Mouse (Mus musculus): ENCODE measurements around the gene Ddx49.

Gene Ddx49

DNA sequence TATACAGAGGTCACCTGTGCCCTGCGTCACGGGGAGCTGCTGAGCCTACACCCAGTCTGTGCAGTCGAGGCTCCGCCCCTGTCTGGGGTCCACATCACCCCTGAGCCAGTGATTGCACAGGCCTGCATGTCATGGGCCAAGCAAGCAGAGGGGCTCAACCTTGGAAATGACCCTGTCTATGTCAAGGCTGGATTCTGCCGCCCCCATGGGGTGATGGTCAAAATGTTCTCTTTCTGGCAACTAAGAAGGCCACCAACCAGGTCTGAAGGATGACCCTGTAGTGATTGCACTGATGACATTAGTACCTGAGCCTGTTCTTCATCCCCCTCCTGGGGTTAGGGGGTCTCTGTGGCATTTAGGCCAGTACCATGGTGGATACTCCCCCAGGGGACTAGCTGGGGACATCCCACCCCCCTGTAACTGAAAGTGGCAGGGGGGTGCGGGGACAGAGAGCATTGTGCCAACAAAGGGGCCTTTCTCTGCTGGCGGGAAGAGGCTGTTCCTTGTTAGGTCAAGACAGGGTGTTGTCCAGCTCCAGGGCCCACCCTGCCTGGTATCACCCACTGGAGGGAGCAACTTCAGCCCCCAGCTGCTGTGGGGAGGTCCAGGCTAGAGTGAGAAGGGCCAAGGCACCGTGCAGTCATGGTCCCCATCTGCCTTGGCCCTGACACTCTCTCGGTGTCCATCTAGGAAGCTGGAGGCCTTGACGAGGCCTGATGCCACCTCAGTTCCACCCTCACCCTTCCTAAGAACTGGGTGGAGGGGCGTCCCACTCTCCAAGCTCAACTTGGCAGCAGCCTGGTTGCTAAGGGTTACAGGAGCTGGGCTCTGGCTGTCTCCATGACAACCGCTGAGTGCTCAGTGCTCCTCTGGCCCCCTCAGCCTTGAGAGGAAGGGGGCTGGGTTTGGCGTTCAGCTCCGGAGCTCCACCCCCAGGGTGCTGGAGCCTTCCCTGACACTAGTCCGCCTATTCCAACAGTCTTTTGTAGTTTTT, 14.5 kb upstream of the Ddx49 start:
- DNase-seq (ENCODE audit: low read depth, low spot score), result peak; percentile 95

DNA sequence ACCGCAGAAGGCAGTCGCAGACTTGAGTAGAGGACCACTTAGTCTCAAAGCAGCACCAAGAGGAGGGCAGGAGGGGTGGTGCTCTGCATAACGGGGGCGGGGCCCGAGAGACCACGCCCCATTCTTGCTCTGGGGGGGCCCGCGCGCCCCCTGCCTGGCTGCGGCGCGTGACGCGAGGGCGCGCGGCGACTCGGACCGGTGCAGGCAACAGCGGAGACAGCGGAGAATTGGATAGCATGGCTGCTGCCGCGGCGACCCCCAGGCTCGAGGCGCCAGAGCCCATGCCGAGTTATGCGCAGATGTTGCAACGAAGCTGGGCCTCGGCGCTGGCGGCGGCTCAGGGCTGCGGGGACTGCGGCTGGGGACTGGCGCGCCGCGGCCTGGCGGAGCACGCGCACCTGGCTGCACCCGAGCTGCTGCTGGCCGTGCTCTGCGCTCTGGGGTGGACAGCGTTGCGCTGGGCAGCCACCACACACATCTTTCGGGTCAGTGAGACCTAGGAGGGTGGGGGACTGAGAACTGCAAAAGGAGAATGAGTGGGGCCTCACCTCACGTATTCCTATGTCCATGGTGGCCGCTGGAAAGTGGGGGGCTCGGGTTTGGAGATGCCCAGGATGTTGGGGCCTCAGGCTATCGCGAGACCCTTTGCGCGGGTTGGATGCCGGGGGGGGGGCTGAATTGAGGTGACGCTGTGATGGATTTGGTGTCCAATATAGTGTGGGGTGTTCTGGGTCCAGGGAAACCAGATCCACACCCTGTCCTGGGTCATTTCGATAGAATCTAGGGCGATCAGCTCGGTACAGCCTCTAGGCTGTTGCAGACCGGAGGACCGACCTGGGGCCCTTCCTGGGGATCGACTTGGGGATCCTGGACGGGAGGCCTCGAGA, 13.6 kb upstream of the Ddx49 start, which contains the start of gene Cers1:
Gene Cers1 (plus strand): TSS at position 152 of the 887 bp plus-strand sequence.
- peak; percentile 60 for DNase-seq (ENCODE audit: low read depth, low spot score)

DNA sequence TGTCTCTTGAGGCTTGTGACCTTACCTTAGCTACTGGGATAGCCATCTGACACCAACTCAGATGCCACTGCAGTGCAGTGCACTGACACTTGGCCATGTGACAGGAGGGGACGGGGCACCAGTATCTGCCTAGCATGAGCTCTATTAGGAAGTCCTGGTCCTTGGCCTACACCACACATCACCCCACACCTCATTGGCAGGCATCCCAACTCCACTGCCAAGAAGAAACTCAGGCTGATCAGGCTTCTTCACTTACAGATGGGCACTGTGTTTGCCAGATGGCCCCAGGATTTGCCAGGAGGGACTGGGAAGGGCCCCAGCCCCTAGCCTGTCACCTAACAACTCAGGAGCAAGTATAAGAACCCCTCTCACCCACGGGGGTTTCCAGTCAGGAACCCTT, 11.1 kb upstream of the Ddx49 start:
- no peak for DNase-seq (ENCODE audit: low read depth, low spot score)

DNA sequence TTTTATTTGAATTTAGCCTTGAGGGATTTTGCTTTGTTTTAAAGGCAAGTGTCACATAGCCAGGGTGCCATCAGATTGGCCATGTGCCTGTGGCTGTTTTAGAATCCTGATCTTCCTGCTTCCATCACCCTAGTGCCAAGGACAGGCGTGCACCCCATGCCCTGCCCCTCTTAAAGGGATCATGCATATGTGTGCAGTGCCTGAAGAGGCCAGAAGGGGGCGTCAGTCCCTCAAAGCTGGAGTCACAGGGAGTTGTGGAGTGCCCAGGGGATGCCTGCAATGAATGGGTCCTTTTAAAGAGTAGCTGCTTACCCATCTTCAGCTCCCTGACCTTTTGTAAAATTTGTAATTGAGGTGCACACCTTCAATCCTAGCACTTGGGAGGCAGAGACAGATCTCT, 7.0 kb upstream of the Ddx49 start:
- peak; percentile 71 for DNase-seq (ENCODE audit: low read depth, low spot score)

DNA sequence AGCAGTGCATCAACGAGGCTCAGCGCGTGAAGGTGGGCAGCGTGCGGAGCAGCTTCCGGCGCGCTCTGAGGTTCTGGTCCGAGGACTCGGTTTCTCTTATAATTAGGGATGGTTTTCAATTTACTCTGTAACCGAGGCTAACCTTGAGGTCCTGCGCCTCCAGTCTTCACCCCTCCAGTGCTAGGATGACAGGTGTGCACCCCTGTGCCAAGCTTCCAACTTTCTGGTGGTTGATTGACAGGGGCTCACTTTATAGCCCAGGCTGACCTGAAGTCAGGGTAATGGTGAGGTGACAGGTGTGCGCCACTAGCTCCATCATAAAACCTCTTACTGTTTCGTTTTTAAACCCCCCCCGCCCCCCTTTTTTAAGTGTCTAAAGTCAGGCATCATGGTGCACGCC, 612 bp upstream of the Ddx49 start:
- no peak for DNase-seq (ENCODE audit: low read depth, low spot score)

DNA sequence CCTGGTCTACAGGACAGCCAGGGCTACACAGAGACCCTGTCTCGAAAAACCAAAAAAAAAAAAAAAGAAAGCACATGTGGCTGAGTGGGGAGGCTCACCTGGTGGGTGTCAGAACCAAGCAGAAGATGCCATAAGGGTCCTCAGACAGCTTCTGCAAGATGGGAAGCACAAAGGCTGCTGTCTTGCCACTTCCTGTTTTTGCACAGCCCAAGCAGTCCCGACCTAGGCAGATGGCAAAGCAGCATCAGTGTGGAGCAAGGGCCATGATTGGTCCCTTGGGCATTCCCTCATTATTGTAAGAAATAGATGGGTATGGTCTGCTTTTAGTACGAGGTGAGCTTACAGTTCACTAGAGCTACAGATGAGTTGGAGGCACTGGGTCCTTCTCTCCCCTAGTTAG, 1.4 kb downstream of the Ddx49 start:
- no peak for DNase-seq (ENCODE audit: low read depth, low spot score)

DNA sequence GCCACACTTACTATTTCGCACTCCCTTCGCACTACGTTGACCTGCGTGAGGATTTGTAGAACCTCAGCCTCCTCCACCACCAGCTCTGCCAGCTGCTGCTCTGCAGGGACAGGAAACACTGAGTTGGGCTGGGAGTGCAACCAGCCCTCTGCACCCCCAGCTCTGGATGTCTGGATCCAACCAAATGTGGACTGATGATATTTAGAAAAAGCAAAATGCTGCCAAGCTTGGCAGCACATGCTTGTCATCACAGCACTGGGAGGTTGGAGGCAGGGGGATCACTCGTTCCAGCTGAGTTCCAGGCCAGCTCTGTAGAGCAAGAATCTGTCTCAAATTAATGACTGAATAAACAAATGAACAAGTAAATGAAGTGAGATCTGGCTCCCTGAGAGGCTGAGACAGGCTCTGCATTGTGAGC, 8.3 kb downstream of the Ddx49 start:
- DNase-seq (ENCODE audit: low read depth, low spot score), result no peak

DNA sequence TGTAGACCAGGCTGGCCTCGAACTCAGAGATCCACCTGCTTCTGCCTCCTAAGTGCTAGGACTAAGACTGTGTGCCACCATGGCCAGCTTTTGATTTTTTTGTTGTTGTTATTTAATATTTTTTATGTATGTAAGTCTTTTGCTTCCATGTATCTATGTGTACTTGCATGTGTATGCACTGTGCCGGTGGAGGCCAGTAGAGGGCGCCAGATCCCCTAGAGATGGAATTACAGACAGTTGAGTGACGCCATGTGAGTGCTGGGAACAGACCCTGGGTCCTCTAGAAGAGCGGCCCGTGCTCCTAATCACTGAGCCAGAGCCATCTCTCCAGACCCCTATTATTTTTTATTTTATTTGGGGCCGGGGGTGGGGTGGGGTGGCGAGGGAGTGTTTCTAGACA, 15.6 kb downstream of the Ddx49 start:
- peak; percentile 79 for DNase-seq (ENCODE audit: low read depth, low spot score)

DNA sequence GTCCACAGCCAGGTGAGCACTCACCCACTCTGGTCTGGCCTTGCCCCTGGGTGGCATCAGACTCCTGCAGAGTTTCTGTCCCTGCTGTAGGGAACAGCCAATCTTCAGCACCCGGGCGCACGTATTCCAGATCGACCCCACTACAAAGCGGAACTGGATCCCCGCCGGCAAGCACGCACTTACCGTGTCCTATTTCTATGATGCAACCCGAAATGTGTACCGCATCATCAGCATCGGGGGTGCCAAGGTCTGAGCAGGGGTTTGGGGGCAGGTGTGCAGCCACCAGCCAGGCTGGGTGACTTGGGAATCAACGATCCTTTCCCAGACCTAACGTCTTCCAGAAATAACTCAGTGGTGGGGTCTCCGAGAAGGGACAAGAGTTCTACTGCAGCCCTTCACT, 17.0 kb downstream of the Ddx49 start:
- no peak for DNase-seq (ENCODE audit: low read depth, low spot score)

DNA sequence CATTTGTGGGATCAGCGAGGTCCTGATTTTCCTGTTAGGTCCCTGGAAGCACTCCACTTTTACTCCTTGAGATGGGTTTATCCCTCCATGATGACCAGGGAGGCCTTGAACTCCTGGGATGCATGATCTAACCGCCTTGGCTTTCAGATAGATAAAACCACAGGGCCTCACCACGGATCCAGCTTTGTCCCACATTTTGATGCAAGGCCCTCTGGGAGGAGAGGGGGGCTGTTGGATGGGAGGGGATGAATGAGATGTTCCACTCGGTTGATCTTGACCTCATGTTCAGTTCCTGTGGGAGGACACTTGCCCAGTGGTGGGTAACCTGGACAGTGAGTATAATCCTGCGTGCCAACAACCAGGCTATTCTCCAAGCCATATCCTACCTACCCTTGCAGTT, 17.9 kb downstream of the Ddx49 start:
- DNase-seq (ENCODE audit: low read depth, low spot score), result no peak

DNA sequence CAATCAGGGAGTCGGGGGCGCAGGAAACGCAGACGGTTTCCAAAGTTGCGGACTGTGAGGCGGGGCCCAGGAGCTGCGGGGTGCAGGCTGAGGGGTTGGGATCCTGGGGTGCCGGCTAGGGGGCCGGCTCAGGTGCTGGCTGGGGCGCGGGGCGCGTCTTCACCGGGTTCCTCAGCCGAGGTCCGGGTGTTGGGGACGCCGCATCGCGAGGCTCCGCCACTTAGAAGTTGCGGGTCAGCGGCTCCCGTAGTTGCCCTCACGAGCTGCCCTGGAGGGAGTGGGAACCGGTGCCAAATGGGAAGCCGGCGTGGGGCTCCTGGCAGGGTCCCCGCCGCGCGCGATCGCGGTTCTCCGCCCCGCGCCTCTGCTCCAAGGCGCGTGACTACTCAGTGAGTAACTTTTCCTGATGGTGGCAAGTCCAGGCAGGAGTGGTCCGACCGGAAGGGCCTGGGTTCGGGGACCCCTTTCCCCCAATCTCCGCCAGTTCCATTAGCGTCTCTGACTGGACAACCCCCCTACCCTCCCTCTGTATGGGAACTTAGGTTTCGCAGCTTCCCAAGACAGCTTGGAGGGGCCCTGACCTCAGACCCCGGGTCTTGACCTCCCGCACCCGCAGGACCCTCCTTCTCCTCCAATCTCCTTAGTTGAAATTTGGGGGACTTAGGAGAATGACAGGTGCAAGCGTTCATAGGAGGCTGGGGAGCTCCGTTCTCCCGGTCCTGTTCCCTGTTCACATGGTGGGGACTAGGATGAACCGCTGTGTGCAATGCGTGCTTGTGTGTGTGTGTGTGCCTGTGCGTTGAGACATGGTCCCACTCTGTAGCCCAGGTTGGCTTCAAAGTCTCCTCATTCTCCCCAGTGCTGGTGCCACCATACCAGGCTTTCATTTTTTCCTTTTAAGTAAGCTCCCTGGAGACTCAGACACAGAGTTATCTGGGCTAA, 18.9 kb downstream of the Ddx49 start:
- no peak for DNase-seq (ENCODE audit: low read depth, low spot score)

DNA sequence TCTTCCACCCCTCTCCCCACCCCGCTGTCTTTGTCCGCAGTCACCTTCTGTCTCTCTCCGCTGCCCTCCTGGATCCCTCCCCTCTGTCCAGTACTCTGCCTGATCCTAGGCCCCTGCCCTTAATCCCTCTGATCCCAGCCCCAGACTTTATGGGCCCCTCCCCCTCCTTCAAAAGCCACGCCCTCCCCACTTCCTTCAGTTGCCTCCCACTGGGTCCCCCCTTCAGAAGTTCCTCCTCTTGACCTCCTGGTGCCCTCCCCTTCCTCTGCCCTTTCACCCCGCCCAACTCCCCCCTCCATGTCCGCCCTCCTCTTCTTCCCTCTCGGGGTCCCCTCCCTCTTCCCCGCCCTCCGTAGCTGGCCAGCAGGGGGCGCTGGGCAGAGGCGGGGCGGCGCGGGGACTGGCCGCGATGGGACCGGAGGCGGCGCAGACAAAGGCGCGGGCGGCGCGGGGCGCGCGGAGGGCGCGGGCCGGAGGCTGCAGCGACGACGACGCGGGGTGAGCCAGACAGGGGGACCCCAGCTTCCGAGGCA, 19.6 kb downstream of the Ddx49 start, which contains the start of gene Homer3:
Gene Homer3 (plus strand): TSS at position 225 of the 533 bp plus-strand sequence.
- peak; percentile 99 for DNase-seq (ENCODE audit: low read depth, low spot score)

DNA sequence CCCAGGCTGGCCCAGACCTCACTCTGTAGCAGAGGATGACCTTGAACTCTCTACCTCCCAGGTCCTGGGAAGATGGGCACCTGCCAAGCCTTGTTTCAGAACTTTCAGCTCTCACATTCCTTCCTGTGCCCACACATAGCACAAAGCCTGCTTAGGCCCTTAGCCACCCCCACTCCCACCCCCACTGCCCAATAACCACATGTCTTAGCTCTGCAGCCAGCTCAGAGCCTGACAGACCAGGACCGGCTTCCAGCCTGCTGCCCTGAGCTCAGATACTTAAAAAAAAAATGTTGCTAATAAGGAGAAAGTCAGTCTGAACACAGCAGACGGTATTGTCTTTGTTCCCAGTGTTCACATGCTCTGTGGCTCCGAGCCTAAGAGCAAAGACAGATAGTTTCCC, 21.3 kb downstream of the Ddx49 start:
- no peak for DNase-seq (ENCODE audit: low read depth, low spot score)

DNA sequence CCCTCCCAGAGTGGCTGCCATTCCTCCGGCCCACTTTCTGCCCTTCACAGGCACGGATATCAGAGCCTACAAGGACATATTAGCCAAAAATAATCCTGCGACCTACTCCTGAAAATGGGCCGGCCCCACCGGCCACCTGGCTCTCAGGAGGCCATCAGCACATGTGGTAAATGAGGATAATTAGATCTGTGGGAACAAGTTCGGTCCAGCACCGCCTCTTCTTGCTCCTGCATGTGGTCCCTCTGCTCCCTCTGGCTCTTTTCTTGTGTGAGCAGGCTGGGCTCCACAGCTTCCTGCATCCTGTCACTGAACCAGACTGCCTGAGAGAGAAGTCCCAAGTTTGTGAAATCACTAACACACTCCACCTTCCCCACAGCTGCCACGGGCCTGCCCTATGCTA, 23.0 kb downstream of the Ddx49 start:
- no peak for DNase-seq (ENCODE audit: low read depth, low spot score)

DNA sequence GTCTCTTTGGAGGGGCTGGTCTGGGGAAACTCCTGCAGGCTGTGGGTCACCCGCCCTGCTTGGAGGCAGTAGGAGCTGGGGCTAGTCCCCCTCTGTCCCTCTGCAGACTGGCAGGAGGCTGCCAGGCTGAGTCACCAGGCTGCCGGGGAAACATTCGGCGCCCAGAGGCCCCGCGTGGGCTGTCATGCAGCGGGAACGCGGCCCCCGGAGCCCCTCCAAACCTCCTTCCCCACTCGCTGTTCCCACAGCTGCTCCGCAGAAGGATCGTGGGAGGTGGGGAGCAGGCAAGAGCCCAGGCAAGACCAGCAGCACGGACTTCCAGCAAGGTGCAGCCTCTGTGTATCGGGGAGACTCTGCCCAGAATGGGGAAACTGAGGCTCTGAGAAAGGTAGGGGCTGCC, 24.1 kb downstream of the Ddx49 start:
- no peak for DNase-seq (ENCODE audit: low read depth, low spot score)

DNA sequence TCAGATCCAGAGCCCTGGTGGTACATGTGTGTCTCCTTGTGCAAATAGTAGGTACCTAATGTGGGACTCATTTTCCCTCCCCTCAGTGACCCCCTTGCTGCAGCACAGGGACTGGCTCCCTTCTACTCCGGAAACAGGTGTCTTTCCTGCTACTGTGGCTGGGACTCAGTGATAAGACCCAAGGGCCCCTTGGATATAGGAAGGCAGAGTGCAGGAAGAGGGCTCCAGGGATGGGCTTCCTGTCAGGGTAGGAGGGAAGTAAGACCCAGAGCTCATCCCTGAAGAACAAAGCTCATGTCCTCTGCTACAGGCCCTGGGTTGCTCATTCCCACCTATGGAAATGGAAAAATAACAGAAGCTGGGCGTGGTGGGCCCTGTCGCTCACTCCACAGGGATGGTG, 25.8 kb downstream of the Ddx49 start:
- no peak for DNase-seq (ENCODE audit: low read depth, low spot score)

DNA sequence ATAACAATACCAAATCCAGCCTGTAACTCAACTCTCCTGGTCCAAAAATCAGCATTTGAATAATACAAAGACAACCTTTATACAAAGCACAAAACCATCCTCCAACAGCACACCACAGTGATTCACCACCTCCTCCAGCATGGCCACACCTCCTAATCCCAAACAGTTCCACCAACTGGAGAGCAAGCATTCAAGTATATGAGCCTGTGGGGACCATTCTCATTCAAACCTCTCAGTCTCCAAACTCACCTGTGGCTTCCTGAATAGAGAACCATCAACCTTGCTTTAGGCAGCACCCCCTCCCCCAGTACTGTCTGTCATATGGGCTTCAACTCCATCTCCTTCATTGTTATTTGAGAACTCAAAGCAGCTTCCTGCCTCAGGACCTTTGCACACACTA, 27.9 kb downstream of the Ddx49 start:
- DNase-seq (ENCODE audit: low read depth, low spot score), result peak; percentile 94

DNA sequence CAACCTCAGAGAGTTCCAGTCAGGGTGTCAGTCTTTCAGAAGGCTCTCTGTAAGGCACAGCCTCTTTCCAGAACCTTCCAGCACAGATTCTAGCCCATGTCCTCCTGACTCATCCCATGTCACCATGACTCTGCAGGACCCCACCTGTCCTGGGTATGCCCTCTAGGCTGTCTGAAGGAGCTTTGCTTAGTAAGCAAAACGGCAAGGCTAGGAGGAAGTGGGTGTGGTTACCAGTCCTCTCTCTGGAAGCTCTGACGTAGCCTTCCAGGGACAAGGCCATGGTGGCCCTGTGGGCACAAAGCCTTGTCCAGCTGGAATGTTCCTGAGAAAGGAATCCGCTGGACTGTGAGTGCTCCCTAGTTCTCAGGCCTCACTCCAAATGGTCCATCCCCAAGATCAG, 29.3 kb downstream of the Ddx49 start:
- DNase-seq (ENCODE audit: low read depth, low spot score), result peak; percentile 79

DNA sequence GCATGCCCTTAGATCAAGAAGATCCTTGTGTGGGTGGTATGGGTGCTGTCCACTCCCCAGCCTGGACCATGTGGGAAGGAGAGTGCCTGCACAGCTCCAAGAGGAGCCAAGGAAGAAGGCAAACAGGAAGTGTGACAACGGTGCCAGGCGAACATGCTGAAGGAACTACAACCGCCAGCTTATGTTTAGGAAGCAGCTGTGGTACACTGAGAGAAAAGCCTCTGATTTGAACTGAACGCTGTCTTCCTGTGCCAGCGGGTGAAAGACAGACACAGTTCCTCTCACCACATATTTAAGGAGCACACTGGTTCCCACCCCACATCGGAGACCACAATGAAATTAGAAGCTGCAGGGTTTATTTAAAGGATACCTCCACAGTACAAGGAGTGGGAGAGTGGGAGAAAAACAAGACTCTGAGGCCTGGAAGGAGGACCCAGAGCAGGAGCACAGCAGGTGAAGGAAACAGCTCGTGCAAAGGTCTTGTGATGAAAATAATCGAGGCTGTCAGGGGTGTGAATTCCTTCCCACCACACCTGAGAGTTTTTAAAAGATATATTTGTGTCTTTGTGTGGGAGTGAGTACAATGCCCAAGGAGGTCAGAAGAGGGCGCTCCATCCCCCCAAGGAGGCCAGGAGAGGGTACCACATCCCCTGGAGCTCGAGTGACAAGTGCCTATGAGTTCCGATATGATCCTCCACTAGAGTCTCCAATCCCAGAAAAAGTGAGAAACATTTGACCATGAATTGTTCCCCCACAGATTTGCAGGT, 33.3 kb downstream of the Ddx49 start:
- peak; percentile 71 for DNase-seq (ENCODE audit: low read depth, low spot score)

DNA sequence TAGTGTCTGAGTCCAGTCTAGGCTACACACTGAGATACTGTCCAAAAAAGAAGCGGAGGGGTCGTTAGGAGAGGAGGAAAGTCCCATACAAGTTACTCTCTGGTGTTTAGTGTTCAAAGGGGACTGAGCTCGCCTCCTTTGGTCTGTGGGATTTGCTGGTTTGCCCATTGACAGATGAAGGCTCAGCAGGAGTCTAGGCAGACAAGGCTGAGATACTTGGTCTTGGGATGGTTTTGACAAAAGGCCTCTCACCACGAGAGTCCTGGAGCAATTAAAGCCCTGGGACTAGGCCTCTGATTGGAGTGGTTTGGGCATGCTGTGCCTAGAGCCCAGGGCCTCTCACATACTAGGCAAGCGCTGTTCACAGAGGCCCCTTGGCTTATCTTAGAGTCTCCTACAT, 34.0 kb downstream of the Ddx49 start:
- no peak for DNase-seq (ENCODE audit: low read depth, low spot score)
